ENCODE assay signal across 26 mouse cellular contexts in genomic region chr17:56147420-56147819, GRCm38 (mm10). TPM values are rescaled to one million over a fixed set of nuclear protein-coding genes. Genes with fewer than 3 reads are reported as not detected.
DNase-seq lines count a peak whose midpoint lies in the region; TF ChIP-seq lines count a peak whose summit lies in the region.
"Had no signal": no experiment of that assay in that cellular context is flagged by ENCODE, and none has a peak within 500 bp of the region (broad histone marks: within the 10 kb centered on the region; RNA-seq: fewer than 3 reads in every experiment).

No protein-coding gene starts in this region.

- peaks cover 65% of the 10 kb centered on the region for H3K27me3 ChIP-seq in myocyte (ENCODE audit: control insufficient read depth, insufficient read depth, insufficient read length)
- H3K27me3 ChIP-seq in splenic B cell, adult 2 months (ENCODE audit: control insufficient read depth, insufficient read depth, low read length, poor library complexity, severe bottlenecking): no peaks in the 10 kb centered on the region
- peaks cover 92% of the 10 kb centered on the region for H3K27me3 ChIP-seq in midbrain, embryonic 10.5 days (ENCODE audit: low read depth, poor library complexity, severe bottlenecking)

- no peak overlapping the region for H3K27ac ChIP-seq in midbrain, embryonic 10.5 days (replicated peaks)
- H3K27ac ChIP-seq: embryonic facial prominence, embryonic 13.5 days; forebrain, embryonic 10.5 days; gastrocnemius, adult 2 months; heart, embryonic 15.5 days; hindbrain, embryonic 10.5 days; hindbrain, embryonic 13.5 days had no signal

- 64% methylated on average over 12 of the region's 12 CpGs for WGBS in midbrain, embryonic 10.5 days

- H3K4me1 ChIP-seq in midbrain, embryonic 10.5 days: peaks cover 47% of the 10 kb centered on the region

- no peak overlapping the region for H3ac ChIP-seq in myocyte (ENCODE audit: control insufficient read depth, insufficient read length)

- H3K79me2 ChIP-seq in myocyte (ENCODE audit: control insufficient read depth, insufficient read depth): no peaks in the 10 kb centered on the region

- H3K4me3 ChIP-seq in myocyte: no peak overlapping the region
- no peak overlapping the region for H3K4me3 ChIP-seq in midbrain, embryonic 10.5 days
- H3K4me3 ChIP-seq: embryonic facial prominence, embryonic 13.5 days; forebrain, embryonic 10.5 days; gastrocnemius, adult 2 months; heart, embryonic 12.5 days; heart, embryonic 15.5 days; hindbrain, embryonic 10.5 days; hindbrain, embryonic 13.5 days had no signal

- H3K9me3 ChIP-seq in midbrain, embryonic 10.5 days (replicated peaks): no peaks in the 10 kb centered on the region
- H3K9me3 ChIP-seq: embryonic facial prominence, embryonic 13.5 days; forebrain, embryonic 10.5 days; heart, embryonic 12.5 days; heart, embryonic 15.5 days; hindbrain, embryonic 10.5 days; hindbrain, embryonic 13.5 days had no signal

- peak; percentile 4 for DNase-seq in cerebellum, adult 11-12 months
- no peak for DNase-seq in cerebellum, postnatal 10 days
- DNase-seq in A20 (ENCODE audit: low read depth, low spot score): peak; percentile 71
- peak; percentile 49 for DNase-seq in splenic B cell, adult 2 months (ENCODE audit: low read depth, low spot score)
- no peak for DNase-seq in kidney, postnatal 36 days
- no peak for DNase-seq in midbrain, embryonic 10.5 days (ENCODE audit: low spot score)
- DNase-seq: adrenal gland, adult 2 months; adrenal gland, postnatal 14 days; B cell, adult 2 months; cerebellum, adult 11 months; cerebellum, adult 8-10 months; cerebellum, postnatal 14 days; forebrain, postnatal 0 days; gastrocnemius, adult 2 months; gastrocnemius, postnatal 14 days; heart, adult 11 months; heart, postnatal 10 days; heart, postnatal 36 days had no signal

- H3K4me2 ChIP-seq in myocyte (ENCODE audit: low read depth): no peak overlapping the region
- H3K4me2 ChIP-seq: embryonic facial prominence, embryonic 13.5 days; heart, embryonic 12.5 days; heart, embryonic 15.5 days; hindbrain, embryonic 13.5 days had no signal

- no peaks in the 10 kb centered on the region for H3K36me3 ChIP-seq in myocyte (ENCODE audit: control insufficient read depth, insufficient read depth)
- H3K36me3 ChIP-seq in splenic B cell, adult 2 months (ENCODE audit: control insufficient read depth, insufficient read depth, low read length, poor library complexity, severe bottlenecking): no peaks in the 10 kb centered on the region
- H3K36me3 ChIP-seq in midbrain, embryonic 10.5 days: no peaks in the 10 kb centered on the region
- H3K36me3 ChIP-seq: embryonic facial prominence, embryonic 13.5 days; forebrain, embryonic 10.5 days; heart, embryonic 12.5 days; heart, embryonic 15.5 days; hindbrain, embryonic 10.5 days; hindbrain, embryonic 13.5 days had no signal

- TF ChIP-seq POLR2A in myocyte (IDR thresholded peaks at IDR 0.05; ENCODE audit: insufficient read length, low read depth): no peak

TF ChIP-seq in myocyte, 11 proteins besides CTCF, POLR2A, EP300 and RAD21:
- no peak for TF ChIP-seq REST (IDR thresholded peaks at IDR 0.05; ENCODE audit: insufficient read depth, insufficient read length)
- no peak for TF ChIP-seq MAX (IDR thresholded peaks at IDR 0.05; ENCODE audit: low read depth)
- TF ChIP-seq TCF12 (IDR thresholded peaks at IDR 0.05; ENCODE audit: insufficient read depth, poor library complexity, severe bottlenecking): peak; percentile 98
- TF ChIP-seq MYOD1 (IDR thresholded peaks at IDR 0.05; ENCODE audit: control insufficient read depth in 1 of 3, insufficient read length in 2 of 3, low read depth in 2 of 3): peak; percentile 25 to 97 (median 96)
- no peak for TF ChIP-seq CEBPB (IDR thresholded peaks at IDR 0.05; ENCODE audit: insufficient read depth, poor library complexity, severe bottlenecking)
- peak; percentile 72 to 99 (median 97) for TF ChIP-seq MYOG (IDR thresholded peaks at IDR 0.05; ENCODE audit: control insufficient read depth in 1 of 3, insufficient read depth in 1 of 3, insufficient read length in 2 of 3, low read depth in 2 of 3)
- TF ChIP-seq USF1 (IDR thresholded peaks at IDR 0.05; ENCODE audit: low read depth): no peak
- TF ChIP-seq TCF3 (IDR thresholded peaks at IDR 0.05; ENCODE audit: insufficient read length, low read depth): peak; percentile 97
- TF ChIP-seq E2F4 (IDR thresholded peaks at IDR 0.05; ENCODE audit: insufficient read depth): no peak
TF ChIP-seq in myocyte: peak in this region for 4.

RNA-seq across cellular contexts. Expression of gene Sema6b, which starts 7.3 kb away (rescaled TPM):
- polyA plus RNA-seq in myocyte (2012; fragmentation: generic; extraction: Trizol): 1.4 TPM
- 1.2 and 1.8 TPM in 2 replicates for polyA plus RNA-seq in midbrain, embryonic 10.5 days (2016; fragmentation: Nextera tagmentation; extraction: Ambion mirVana)

RNA-seq across cellular contexts. Expression of gene Tnfaip8l1, which starts 14.9 kb away (rescaled TPM):
- 2.3 TPM for polyA plus RNA-seq in myocyte (2012; fragmentation: generic; extraction: Trizol)
- 7.2 and 8.4 TPM in 2 replicates for polyA plus RNA-seq in midbrain, embryonic 10.5 days (2016; fragmentation: Nextera tagmentation; extraction: Ambion mirVana)

RNA-seq across cellular contexts. Expression of gene Lrg1, which starts 25.6 kb away (rescaled TPM):
- 0.04 TPM for polyA plus RNA-seq in myocyte (2012; fragmentation: generic; extraction: Trizol)
- not detected in 2 replicates for polyA plus RNA-seq in midbrain, embryonic 10.5 days (2016; fragmentation: Nextera tagmentation; extraction: Ambion mirVana)
- polyA plus RNA-seq: forebrain, embryonic 10.5 days; forebrain, embryonic 14.5 days; heart, embryonic 12.5 days; hindbrain, embryonic 10.5 days; hindbrain, embryonic 13.5 days had no signal

RNA-seq across cellular contexts. Expression of gene Plin5, which starts 30.0 kb away (rescaled TPM):
- polyA plus RNA-seq in myocyte (2012; fragmentation: generic; extraction: Trizol): 0.06 TPM
- polyA plus RNA-seq in midbrain, embryonic 10.5 days (2016; fragmentation: Nextera tagmentation; extraction: Ambion mirVana): 0.11 and 0.21 TPM in 2 replicates

RNA-seq across cellular contexts. Expression of gene Mydgf, which starts 36.3 kb away (rescaled TPM):
- 73.9 TPM for polyA plus RNA-seq in myocyte (2012; fragmentation: generic; extraction: Trizol)
- 77.0 and 78.4 TPM in 2 replicates for polyA plus RNA-seq in midbrain, embryonic 10.5 days (2016; fragmentation: Nextera tagmentation; extraction: Ambion mirVana)

Comparison
In these comparisons a context has a peak if more than half of its experiments do, and no peak if none do; other contexts are left out.
1. DNase-seq: peak in cerebellum, adult 11-12 months (single experiment), A20 (single experiment) and splenic B cell, adult 2 months (single experiment); none in cerebellum, postnatal 10 days (0 of 2), kidney, postnatal 36 days (0 of 2) and midbrain, embryonic 10.5 days (single experiment).